Mouse (Mus musculus) ovary, postnatal 36 days (tissue): ENCODE measurements around the gene Mob4.
"Not testable (repeated sequence)": the region's sequence is repeated elsewhere in the genome, so short reads cannot be mapped to it uniquely, and the experiment has no call there.

Source experiments
- DNase-seq: peaks from one replicate; pipeline ENCODE4 v3.0.0; 2022; ENCODE audit warnings: low spot score, mixed read lengths

Gene Mob4

GRCm38 (mm10) chr1:55130943-55131401 lies at the start of gene Mob4:
Gene Mob4 (plus strand): TSS chr1:55131231.
- DNase-seq: peak; percentile 93

- no peak for DNase-seq
These were observed 48.9 kb upstream of the Mob4 start for GRCm38 (mm10) chr1:55082106-55082505.

- DNase-seq: no peak
These were observed 45.2 kb upstream of the Mob4 start for GRCm38 (mm10) chr1:55085781-55086366.

- no peak for DNase-seq
These were observed 44.1 kb upstream of the Mob4 start for GRCm38 (mm10) chr1:55086868-55087400.

GRCm38 (mm10) chr1:55087401-55087904 lies 43.6 kb upstream of the Mob4 start:
- no peak for DNase-seq

- peak; percentile 99 for DNase-seq
These were observed 43.0 kb upstream of the Mob4 start, which contains the start of the genes Hspe1 and Hspd1 for GRCm38 (mm10) chr1:55087932-55088610. Gene Hspe1 (plus strand): TSS chr1:55088132. Gene Hspd1 (minus strand): TSS chr1:55088243.

GRCm38 (mm10) chr1:55088611-55089497 lies 42.2 kb upstream of the Mob4 start:
- no peak for DNase-seq

- DNase-seq: no peak
These were observed 41.5 kb upstream of the Mob4 start for GRCm38 (mm10) chr1:55089498-55090064.

GRCm38 (mm10) chr1:55092056-55092455 lies 39.0 kb upstream of the Mob4 start:
- peak; percentile 10 for DNase-seq

- DNase-seq: no peak
These were observed 38.6 kb upstream of the Mob4 start for GRCm38 (mm10) chr1:55092469-55092868.

- no peak for DNase-seq
These were observed 24.0 kb upstream of the Mob4 start for GRCm38 (mm10) chr1:55106919-55107585.

- DNase-seq: no peak
These were observed 23.4 kb upstream of the Mob4 start for GRCm38 (mm10) chr1:55107644-55108043.

GRCm38 (mm10) chr1:55108473-55108872 lies 22.6 kb upstream of the Mob4 start:
- DNase-seq: no peak

GRCm38 (mm10) chr1:55109066-55109766 lies 21.8 kb upstream of the Mob4 start:
- no peak for DNase-seq

GRCm38 (mm10) chr1:55123046-55123445 lies 8.0 kb upstream of the Mob4 start:
- DNase-seq: no peak

- DNase-seq: no peak
These were observed 7.5 kb upstream of the Mob4 start for GRCm38 (mm10) chr1:55123561-55123960.

GRCm38 (mm10) chr1:55124136-55124535 lies 6.9 kb upstream of the Mob4 start:
- DNase-seq: not testable (repeated sequence)

- no peak for DNase-seq
These were observed 1.3 kb upstream of the Mob4 start for GRCm38 (mm10) chr1:55129716-55130115.

GRCm38 (mm10) chr1:55130190-55130916 lies 678 bp upstream of the Mob4 start:
- no peak for DNase-seq
